Mouse (Mus musculus) liver, embryonic 15.5 days (tissue): ENCODE data around the gene Nsun4. TPM values are rescaled to one million over a fixed set of nuclear protein-coding genes. Genes with fewer than 3 reads are reported as not detected.

ENCODE experiments used
- ATAC-seq: fragments of 200-750 bp; cut with Nextera tagmentation; 2 replicates; pipeline ENCODE4 v1.8.0; 2017; ENCODE audit warnings: moderate number of reproducible peaks, mild to moderate bottlenecking, moderate library complexity; ENCODE audit not compliant: insufficient read depth
- H3K27ac ChIP-seq: fragments of 300-500 bp; sonication (generic); replicated peaks from 2 replicates; pipeline ENCODE4 v1.5.1; 2015; ENCODE audit warnings: mild to moderate bottlenecking, inconsistent platforms
- H3K27me3 ChIP-seq: fragments of 300-500 bp; sonication (generic); 2 replicates; pipeline ENCODE4 v1.6.1; 2015; ENCODE audit warnings: mild to moderate bottlenecking, inconsistent platforms
- H3K36me3 ChIP-seq: fragments of 300-500 bp; sonication (generic); replicated peaks from 2 replicates; pipeline ENCODE4 v1.6.1; 2015; ENCODE audit warnings: moderate library complexity, mild to moderate bottlenecking, inconsistent platforms
- H3K4me1 ChIP-seq: fragments of 300-500 bp; sonication (generic); replicated peaks from 2 replicates; pipeline ENCODE4 v1.6.1; 2015; ENCODE audit warnings: inconsistent platforms
- H3K4me2 ChIP-seq: fragments of 300-500 bp; sonication (generic); 2 replicates; pipeline ENCODE4 v1.6.1; 2015; ENCODE audit warnings: moderate library complexity, mild to moderate bottlenecking, inconsistent platforms
- H3K4me3 ChIP-seq: fragments of 300-500 bp; sonication (generic); replicated peaks from 2 replicates; pipeline ENCODE4 v1.5.1; 2015; ENCODE audit warnings: mild to moderate bottlenecking, inconsistent platforms
- H3K9ac ChIP-seq: fragments of 300-500 bp; sonication (generic); 2 replicates; pipeline ENCODE4 v1.6.1; 2015; ENCODE audit warnings: moderate library complexity, mild to moderate bottlenecking, inconsistent platforms
- H3K9me3 ChIP-seq: fragments of 300-500 bp; sonication (generic); replicated peaks from 2 replicates; pipeline ENCODE4 v1.6.1; 2016; ENCODE audit warnings: inconsistent platforms
- WGBS: fragments of 180-500 bp; shearing (Covaris S2); methylation state at CpG from one replicate; pipeline ENCODE4 v1.1.7; 2015; ENCODE audit warnings: mixed read lengths; ENCODE audit not compliant: insufficient replicate concordance; 5-methylcytosine and 5-hydroxymethylcytosine counted together
- polyA plus RNA-seq: library from polyadenylated mRNA; unstranded; fragments of >200 nt; fragmentation: Nextera tagmentation; extraction: Ambion mirVana; gene quantifications from 2 replicates; pipeline ENCODE4 v1.2.1, GENCODE M21; 2015

Gene Nsun4
- polyA plus RNA-seq, 1 experiment from 2014 or later, result 9.8 TPM

GRCm38 (mm10) chr4:116046604-116047003, 7.1 kb downstream of the Nsun4 start:
- WGBS, result 77% methylated on average over 2 of the region's 2 CpGs
- Histone ChIP-seq H3K27me3 (no peaks in the 10 kb centered on the region), H3K9me3 (no peaks in the 10 kb centered on the region), H3K4me3 (no peak overlapping the region), H3K4me1 (peaks cover 5% of the 10 kb centered on the region; the same call in 1 of the 2 replicates), H3K4me2 (no peak overlapping the region), H3K36me3 (peaks cover 13% of the 10 kb centered on the region; the same call in 1 of the 2 replicates), H3K27ac (no peak overlapping the region), H3K9ac (no peak overlapping the region)
- ATAC-seq, result no peak

DNA sequence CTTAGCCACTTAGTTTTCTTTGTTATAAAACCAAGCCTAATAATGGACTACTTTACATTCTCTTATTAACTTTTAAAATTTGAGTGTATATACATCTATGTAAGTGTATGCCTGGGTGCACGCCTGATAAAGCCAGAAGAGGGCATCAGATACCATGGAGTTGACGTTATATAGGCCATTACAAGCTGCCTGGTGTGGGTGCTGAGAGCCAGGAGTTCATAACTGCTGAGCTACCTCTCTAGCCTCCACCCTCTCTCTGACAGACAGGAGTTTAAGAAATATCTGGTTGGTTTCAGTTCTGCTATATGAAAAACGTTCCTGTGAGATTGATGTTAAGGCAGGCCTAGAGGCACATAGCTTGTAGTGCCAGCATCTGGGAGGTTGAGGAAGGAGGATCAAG, 11.5 kb downstream of the Nsun4 start:
- Histone ChIP-seq H3K4me1 (no peaks in the 10 kb centered on the region), H3K4me2 (no peak overlapping the region), H3K9me3 (no peaks in the 10 kb centered on the region), H3K27me3 (no peaks in the 10 kb centered on the region), H3K4me3 (no peak overlapping the region), H3K36me3 (peaks cover 13% of the 10 kb centered on the region), H3K9ac (no peak overlapping the region), H3K27ac (no peak overlapping the region)
- 56% methylated on average over 3 of the region's 3 CpGs for WGBS
- ATAC-seq, result no peak

DNA sequence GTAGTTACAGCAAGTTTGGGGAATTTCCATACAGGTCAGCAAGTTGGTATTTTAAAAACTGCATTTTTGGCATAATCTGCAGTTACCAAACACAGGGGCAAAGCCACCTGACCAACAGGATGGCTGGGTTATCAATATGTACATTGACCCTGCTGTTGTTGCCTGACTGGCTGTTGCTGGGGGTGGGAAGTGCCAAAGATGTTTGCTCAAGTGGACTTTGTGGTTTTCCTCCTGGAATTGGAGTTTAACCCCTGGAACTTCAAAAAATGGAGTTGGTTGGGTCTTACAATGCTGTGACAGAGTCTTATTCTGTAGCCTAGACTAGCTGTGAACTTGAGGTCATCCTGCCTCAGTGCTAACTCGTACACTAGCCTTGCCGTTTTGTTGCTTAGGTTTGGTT, 13.2 kb downstream of the Nsun4 start:
- no peaks in the 10 kb centered on the region for H3K27me3 ChIP-seq
- H3K9me3 ChIP-seq, result no peaks in the 10 kb centered on the region
- peak overlapping the region; percentile 45; the same call in 1 of the 2 replicates for H3K27ac ChIP-seq
- H3K36me3 ChIP-seq, result peaks cover 16% of the 10 kb centered on the region
- no peaks in the 10 kb centered on the region for H3K4me1 ChIP-seq
- no peak overlapping the region for H3K4me2 ChIP-seq
- no peak overlapping the region for H3K9ac ChIP-seq
- no peak overlapping the region for H3K4me3 ChIP-seq
- WGBS, result 76% methylated on average over 2 of the region's 2 CpGs
- ATAC-seq, result peak; percentile 60

DNA sequence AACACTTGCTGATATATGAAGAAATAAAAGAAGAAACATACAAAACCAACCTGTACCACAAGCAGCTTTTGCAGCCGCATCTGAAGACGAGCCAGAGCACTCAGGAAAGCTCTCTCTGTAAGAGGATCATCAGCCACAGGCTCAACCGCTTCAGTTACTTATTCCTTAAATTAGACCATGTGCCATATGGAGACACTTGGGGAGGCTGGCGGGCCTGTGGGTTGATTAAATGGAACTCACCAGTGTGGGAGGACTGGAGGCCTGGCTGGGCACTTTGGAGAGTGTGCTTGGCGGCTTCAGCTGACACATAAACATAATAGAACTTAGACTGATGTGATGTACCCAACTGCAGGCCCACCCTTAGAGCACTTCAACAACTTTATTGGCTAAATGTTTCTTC, 20.3 kb downstream of the Nsun4 start:
- 74% methylated on average over 5 of the region's 5 CpGs for WGBS
- Histone ChIP-seq H3K4me2 (no peak overlapping the region), H3K27ac (no peak overlapping the region)

DNA sequence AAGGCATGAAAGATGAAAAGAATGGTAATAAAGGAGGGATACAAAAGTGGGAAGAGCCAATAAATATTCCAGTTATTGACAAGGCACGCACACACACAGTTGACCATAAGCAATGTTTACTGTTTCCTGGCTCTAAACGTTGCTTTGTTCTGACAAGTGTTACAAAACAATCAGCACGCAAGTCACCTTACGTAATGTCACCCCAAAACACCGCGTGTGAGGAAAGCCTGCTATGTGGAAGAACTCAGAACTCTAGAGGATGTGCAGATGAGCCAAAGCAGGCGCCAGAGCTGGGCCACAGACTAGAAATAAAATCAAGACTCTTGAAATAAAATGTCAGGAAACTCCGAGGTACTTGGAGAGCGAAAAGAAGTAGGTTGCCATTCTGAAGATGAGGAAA, 20.8 kb downstream of the Nsun4 start:
- Histone ChIP-seq H3K4me3 (no peak overlapping the region), H3K27me3 (no peaks in the 10 kb centered on the region), H3K36me3 (peaks cover 19% of the 10 kb centered on the region), H3K27ac (no peak overlapping the region), H3K9ac (no peak overlapping the region), H3K9me3 (no peaks in the 10 kb centered on the region), H3K4me2 (no peak overlapping the region), H3K4me1 (no peaks in the 10 kb centered on the region)
- no peak for ATAC-seq
- 68% methylated on average over 9 of the region's 9 CpGs for WGBS

More for the DNA sequence above, 20.3 kb downstream of the Nsun4 start:
- H3K27me3 ChIP-seq, result no peaks in the 10 kb centered on the region
- H3K9me3 ChIP-seq, result no peaks in the 10 kb centered on the region
- no peak overlapping the region for H3K4me3 ChIP-seq
- no peaks in the 10 kb centered on the region for H3K4me1 ChIP-seq
- H3K9ac ChIP-seq, result no peak overlapping the region
- ATAC-seq, result no peak
- peaks cover 19% of the 10 kb centered on the region for H3K36me3 ChIP-seq

DNA sequence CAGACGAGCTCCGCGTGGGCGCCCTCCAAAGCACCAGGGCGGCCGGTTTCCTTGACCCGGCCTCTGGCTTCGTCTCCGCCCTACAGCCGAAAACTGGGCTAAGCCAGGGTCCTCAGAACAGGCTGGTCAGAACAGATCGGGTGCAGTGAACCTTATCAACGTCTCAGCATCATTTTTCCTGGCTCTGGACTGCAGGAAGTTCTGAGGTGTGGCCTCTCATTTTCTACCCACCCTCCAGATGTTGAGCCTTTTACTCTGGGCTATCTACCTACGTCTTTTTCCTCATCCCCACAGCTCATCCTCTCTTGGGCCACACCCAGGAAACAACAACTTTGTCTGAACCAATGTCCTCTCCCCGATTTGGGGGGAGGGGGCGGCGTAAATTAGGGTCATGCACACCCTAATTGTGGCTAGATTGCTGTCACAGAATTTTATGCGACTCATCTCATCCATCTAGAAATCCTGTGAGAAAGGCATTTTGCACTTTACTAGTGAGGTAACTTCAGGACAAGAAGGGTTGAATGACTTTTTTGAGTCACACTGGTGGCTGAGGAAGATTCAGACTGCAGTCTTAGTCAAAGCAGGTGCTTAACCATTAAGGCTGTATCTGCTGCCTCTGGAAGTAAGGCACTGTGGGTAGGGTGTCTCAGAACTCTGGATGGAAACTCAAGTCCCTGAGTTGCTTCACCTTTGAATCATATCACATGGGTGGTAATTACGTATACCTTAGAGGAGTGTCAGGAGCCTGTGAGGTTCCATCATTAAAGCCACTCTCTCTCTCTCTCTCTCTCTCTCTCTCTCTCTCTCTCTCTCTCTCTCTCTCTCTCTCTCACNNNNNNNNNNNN, 35.6 kb downstream of the Nsun4 start, which contains the start of gene Faah:
Gene Faah (minus strand): TSS at position 25 of the 845 bp plus-strand sequence.
- 8% methylated on average over 18 of the region's 18 CpGs for WGBS
- no peak within 1 kb of the TSS for H3K9ac ChIP-seq
- ATAC-seq, result no peak
- H3K4me3 ChIP-seq, result peak within 1 kb of the TSS; percentile 58
- H3K36me3 ChIP-seq, result no peaks in the 10 kb centered on the region
- 0 out of 2 replicates have a peak within 1 kb of the TSS, but pooled peaks have one; percentile 38 for H3K27ac ChIP-seq
- peaks cover 15% of the 10 kb centered on the region for H3K4me1 ChIP-seq
- no peaks in the 10 kb centered on the region for H3K9me3 ChIP-seq
- peaks cover 66% of the 10 kb centered on the region for H3K27me3 ChIP-seq
- H3K4me2 ChIP-seq, result peak within 1 kb of the TSS; percentile 73

- peaks cover 67% of the 10 kb centered on the region for H3K27me3 ChIP-seq
- H3K4me2 ChIP-seq, result peak overlapping the region; percentile 73
- H3K9ac ChIP-seq, result no peak overlapping the region
- peak; percentile 69 for ATAC-seq
- peak overlapping the region; percentile 58 for H3K4me3 ChIP-seq
- H3K4me1 ChIP-seq, result peaks cover 15% of the 10 kb centered on the region
- H3K9me3 ChIP-seq, result no peaks in the 10 kb centered on the region
- under 1% methylated on average over 60 of the region's 60 CpGs for WGBS
- H3K36me3 ChIP-seq, result no peaks in the 10 kb centered on the region
- 0 out of 2 replicates have a peak overlapping the region, but pooled peaks have one; percentile 38 for H3K27ac ChIP-seq
Measured at GRCm38 (mm10) chr4:116017300-116017901, 36.3 kb downstream of the Nsun4 start.

GRCm38 (mm10) chr4:116016862-116017299, 36.8 kb downstream of the Nsun4 start:
- no peaks in the 10 kb centered on the region for H3K36me3 ChIP-seq
- no peaks in the 10 kb centered on the region for H3K9me3 ChIP-seq
- peak overlapping the region; percentile 73 for H3K4me2 ChIP-seq
- 9% methylated on average over 16 of the region's 16 CpGs for WGBS
- peaks cover 15% of the 10 kb centered on the region for H3K4me1 ChIP-seq
- no peak for ATAC-seq
- peaks cover 67% of the 10 kb centered on the region for H3K27me3 ChIP-seq
- no peak overlapping the region for H3K9ac ChIP-seq
- 0 out of 2 replicates have a peak overlapping the region, but pooled peaks have one; percentile 38 for H3K27ac ChIP-seq
- peak overlapping the region; percentile 58 for H3K4me3 ChIP-seq

DNA sequence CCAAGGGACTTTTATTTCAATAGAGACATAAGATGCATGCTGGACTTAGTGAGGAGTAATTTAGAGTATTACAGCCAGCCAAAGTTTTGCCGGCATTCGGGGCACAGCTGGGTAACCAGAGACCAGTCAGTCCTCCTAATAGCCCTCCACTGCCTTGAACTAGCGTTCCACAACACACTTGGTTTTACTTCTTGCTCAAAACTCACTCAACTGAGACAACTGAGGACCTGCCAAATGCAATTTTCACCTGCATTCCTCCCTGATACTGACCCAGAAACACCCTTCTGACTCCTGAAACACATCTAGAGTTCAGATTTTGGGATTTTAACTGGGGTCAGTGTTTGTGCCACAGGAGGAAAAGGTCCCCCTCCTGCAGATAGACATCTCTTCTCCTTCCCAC, 37.3 kb downstream of the Nsun4 start:
- Histone ChIP-seq H3K4me3 (peak overlapping the region; percentile 58), H3K36me3 (no peaks in the 10 kb centered on the region), H3K4me2 (peak overlapping the region; percentile 73), H3K9ac (no peak overlapping the region), H3K4me1 (peaks cover 15% of the 10 kb centered on the region), H3K9me3 (no peaks in the 10 kb centered on the region), H3K27ac (no peak overlapping the region), H3K27me3 (peaks cover 67% of the 10 kb centered on the region)
- WGBS, result 53% methylated on average over 3 of the region's 3 CpGs
- no peak for ATAC-seq

DNA sequence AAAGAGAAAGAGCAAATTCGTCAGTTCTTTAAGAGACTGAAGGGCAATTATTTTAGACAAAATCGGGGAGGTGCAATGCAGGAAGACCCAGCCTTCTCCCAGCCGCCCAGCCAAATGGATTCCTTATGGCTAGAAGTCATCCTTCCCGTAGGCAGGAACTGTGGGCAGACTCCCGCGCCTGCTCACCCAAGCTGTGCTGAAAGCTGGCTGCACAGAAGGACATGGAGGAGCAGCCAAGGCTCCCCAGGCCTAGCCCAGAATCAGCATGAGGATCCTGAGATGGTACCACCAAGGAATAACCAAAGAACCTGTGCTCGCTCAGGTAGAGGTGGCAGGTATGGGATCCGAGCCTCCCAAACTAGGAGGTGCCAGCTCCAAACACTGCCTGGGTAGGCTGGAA, 37.7 kb downstream of the Nsun4 start:
- peak overlapping the region; percentile 73 for H3K4me2 ChIP-seq
- peaks cover 15% of the 10 kb centered on the region for H3K4me1 ChIP-seq
- peak overlapping the region; percentile 58 for H3K4me3 ChIP-seq
- peaks cover 67% of the 10 kb centered on the region for H3K27me3 ChIP-seq
- H3K36me3 ChIP-seq, result no peaks in the 10 kb centered on the region
- H3K27ac ChIP-seq, result no peak overlapping the region
- no peak for ATAC-seq
- 41% methylated on average over 8 of the region's 8 CpGs for WGBS
- H3K9ac ChIP-seq, result no peak overlapping the region
- no peaks in the 10 kb centered on the region for H3K9me3 ChIP-seq

- H3K9ac ChIP-seq, result no peak overlapping the region
Measured at GRCm38 (mm10) chr4:116015502-116015901, 38.2 kb downstream of the Nsun4 start.

More at GRCm38 (mm10) chr4:116015502-116015901, 38.2 kb downstream of the Nsun4 start:
- WGBS, result 58% methylated on average over 5 of the region's 5 CpGs
- no peak overlapping the region for H3K4me2 ChIP-seq
- no peaks in the 10 kb centered on the region for H3K36me3 ChIP-seq
- no peak overlapping the region for H3K4me3 ChIP-seq
- H3K27ac ChIP-seq, result no peak overlapping the region
- ATAC-seq, result no peak
- peaks cover 67% of the 10 kb centered on the region for H3K27me3 ChIP-seq
- H3K9me3 ChIP-seq, result no peaks in the 10 kb centered on the region
- peaks cover 15% of the 10 kb centered on the region for H3K4me1 ChIP-seq
